Mouse (Mus musculus) ovary, postnatal 10 days (tissue): ENCODE data around the gene Usp39.

Experiments used
- DNase-seq: peaks from one replicate; pipeline ENCODE4 v3.0.0; 2022; ENCODE audit warnings: low spot score

Usp39 gene

DNA sequence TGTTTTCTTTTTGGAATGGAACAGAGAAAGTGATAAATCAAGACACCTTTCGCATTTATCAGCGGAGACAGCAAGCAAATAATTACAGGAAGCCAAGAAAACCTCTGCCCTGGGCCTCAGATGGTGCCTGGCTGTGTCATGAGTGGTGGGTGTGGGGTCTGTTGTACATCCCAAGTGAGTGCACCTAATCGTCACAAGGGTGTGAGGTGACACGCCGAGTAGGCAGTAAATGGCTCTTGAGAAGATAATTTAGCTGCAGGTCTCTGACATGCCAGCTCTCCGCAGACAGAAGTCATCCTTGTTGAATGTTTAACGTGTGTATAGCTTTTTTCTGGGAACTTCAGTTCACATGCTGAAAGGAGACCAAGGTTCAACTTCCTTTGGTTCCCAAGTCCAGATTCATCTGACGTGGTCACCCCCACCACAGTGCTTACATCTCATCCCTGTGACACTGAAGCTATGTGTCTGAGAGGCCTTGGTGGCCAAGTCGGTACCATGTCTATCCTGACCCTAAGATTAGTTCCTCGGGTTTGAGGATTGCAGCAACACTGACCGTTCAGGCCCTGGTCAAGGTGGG lies 42.5 kb downstream of the Usp39 start:
- DNase-seq = no peak

DNA sequence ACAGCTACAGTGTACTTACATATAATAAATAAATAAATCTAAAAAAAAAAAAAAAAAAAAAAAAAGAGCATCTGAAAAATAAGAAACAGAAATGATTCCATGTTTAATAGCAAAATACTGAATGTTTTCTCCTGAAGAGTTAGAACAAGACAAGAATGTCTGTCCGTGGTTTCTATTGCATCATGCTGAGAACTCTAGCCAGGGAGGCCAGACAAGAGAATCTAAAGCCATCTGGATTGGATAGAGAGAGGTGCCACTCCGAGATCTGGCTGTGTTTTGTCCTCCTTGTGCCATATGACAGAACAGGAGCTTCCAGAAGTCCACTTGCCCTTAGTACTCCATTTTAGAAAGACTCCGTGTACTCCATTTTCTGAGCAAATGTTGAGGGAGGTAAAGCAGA lies 47.2 kb downstream of the Usp39 start:
- no peak for DNase-seq

DNA sequence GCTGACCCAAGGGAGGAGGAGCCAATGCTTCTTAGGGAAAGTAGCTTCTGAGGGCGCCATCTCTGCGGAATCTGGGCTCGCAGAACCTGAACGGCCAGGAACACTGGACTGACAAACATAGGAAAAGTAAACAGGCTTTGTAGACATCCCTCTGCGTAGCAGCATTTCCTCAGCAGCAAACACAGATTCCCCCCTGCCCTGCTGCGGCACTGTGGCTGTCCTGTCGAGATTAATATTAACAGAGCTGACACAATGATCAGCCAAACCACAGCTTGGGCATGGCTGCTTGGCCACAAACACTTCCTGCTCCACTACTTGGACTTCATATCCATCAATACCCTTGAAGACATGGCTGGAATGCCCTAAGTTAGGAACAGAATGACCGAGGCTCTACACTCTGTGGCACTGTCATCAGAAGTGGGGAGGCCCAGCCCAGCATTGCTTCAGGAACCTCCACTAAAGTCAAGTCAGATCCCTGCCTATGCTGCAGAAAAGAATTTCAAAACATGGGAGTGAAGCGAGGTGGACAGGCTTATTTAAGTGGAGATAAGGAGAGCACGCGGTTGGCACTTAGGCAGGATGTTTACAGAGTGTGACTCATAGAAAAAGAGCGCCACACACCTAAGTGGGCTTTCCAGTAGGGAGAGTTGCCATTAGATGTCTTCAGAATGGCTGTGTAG lies 51.9 kb downstream of the Usp39 start:
- no peak for DNase-seq

DNA sequence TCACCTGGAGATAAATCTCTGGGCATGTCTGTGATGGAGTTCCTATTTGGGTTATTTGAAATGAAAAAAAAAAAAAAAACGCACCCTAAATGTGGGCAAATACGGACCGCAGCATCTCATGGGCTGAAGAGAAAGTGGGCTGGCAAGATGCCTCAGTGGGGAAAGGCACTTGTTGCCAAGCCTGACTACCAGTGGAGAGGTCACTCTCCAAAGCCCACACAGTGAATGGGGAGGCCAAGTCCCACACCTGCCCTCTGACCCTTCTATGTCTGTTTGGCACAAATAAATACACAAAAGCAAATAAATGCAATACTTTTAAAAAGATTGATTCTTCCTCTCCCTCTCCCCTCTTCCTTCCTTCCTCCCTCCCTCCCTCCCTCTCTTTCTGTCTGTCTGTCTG lies 55.5 kb downstream of the Usp39 start:
- no peak for DNase-seq

DNA sequence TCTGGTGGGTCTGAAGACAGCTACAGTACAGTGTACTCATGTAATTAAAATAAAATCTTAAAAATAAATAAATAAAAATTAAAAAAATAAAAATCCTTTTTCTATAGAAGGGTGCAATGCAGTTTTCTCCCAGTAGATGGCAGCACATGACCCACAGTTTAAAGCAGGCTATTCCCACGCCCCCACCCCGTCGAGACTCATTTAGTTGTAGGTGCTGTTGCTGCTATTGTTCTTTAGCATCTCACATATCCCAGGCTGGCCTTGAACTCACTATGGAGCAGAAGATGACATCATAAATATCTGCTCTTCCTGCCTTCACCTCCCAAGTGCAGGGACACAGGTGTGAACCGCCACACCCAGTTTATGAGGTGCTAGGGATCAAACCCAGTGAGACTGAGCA lies 61.1 kb downstream of the Usp39 start:
- DNase-seq = no peak

DNA sequence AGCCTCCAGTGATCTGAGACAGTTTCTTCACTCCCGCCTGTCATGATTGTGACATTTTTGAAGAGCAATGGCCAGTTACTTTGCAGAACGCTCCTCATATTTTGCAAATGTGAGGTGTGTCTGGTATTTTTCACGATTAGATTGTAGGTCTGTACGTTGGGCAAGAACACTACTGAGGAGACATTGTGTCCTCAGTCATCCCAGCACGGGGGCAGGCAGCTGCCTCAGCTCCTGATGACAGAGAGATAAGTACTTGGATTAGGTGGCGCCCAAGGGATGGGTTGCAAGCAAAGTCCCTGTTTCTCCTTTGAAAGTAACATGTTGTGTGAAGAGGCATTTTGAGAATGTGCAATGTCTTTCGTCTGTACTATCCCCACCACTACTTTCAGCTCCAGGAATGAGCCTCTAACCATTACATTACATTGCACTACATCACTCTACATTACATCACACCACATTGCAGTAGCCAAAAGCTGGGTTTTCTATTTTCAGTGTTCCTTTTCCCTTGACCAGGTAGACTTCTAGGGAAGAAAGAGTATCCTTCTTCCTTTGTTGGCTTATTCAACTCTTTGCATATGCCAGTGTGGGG lies 64.5 kb downstream of the Usp39 start:
- no peak for DNase-seq

DNA sequence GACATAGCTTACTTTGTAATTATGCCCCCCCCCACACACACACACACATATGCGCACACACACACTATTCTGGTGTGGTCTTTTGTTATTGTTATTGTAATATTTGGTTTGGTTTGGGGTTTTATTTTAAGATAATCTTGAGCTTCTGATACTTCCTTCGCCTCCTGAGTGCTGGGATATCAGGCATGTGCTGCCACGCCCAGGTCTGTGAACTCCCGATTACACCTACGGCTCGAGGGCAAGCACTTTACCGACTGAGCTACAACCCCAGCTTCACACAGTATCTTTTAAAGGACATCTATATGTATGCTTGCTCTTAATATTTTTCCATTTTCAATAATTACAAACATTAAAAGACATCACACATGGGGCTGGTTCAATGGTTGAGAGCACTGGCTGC lies 65.5 kb downstream of the Usp39 start:
- no peak for DNase-seq

DNA sequence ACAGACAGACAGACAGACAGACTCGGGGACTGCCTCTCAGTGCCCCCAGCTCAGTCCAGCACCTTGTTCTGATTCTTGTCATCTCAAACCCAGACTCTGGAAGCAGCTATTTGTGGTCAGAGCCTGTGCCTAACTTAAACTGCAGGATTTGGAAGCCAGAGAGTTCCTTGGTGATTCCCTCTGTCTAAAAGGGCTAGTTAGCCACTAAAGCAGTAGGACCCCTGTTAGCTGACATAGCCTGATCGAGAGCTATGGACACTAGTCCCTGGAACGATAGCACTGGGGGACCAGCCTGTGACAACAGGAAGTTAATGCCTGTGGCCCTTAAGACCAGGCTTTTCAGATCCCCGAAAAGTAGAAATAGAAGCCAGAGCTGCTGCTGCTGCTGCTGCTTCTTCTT lies 66.1 kb downstream of the Usp39 start:
- no peak for DNase-seq

DNA sequence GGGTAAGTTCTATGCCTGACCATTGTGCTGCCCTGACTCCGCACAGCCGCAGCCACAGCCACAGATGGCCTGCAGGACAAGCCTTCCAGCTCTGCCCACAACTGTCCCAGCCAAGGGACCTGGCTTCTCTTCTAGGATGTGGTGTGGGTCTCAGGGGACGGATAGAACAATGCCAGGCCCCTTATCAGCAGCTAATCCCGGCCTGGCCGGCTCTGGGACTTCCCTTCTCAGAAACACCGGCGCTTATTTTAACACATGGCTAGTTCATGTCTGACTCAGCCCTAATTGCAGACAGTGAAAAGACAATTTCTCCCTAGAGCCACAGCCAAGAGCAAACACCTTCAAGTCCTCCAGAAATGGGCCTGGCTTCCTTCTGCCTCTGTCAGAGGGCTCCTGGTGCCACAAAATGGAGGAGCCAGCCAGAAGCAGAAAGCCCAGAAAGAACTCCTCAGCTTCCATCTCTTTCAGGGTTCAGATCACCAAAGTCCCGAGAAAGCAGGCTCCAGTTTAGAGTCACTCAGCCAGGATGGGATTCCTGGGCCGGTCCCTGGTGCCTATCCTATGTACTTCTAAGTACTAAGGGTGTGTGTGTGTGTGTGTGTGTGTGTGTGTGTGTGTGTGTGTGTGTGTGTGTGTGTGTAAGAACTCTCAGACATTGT lies 67.3 kb downstream of the Usp39 start:
- DNase-seq = no peak

DNA sequence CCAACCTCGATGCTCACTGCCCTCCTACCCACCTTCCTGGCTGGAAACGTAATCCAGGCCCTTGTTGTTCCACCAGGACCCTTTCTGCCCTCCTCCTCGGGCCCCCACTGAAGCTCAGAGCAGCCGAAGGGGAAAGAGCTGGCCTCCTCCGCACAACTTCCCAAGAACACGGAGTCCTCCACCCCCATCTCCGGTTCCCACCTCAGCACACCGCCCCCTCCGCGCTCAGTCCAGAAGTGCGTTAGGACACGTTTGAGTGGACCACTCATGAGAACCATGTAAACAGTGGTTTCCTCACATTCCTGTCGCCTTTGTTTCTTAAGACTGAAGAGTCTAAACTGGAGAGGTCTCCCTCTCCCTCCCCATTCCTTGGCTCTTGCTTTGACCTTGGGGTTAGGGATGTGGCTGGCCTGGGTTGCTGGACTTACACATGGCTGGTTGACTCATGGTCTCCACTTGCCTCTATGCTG lies 68.0 kb downstream of the Usp39 start:
- no peak for DNase-seq

DNA sequence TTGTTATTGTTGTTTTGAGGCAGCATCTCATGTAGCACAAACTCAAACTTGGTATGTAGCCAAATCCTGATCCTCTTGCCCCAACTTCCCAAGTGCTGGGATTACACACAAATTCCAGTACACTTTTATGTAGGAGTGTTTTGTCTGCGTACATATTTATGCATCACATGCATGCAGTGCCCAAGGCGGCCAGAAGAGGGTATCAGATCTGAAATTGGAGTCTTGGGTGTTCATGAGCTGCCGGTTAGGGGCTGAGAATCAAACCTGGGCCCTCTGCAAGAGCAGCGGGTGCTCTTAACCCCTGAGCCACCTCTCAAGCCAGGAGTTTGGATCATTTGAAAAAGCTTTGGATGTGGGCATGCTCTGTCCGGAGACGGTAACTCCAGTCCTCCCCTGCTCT lies 68.8 kb downstream of the Usp39 start:
- no peak for DNase-seq

DNA sequence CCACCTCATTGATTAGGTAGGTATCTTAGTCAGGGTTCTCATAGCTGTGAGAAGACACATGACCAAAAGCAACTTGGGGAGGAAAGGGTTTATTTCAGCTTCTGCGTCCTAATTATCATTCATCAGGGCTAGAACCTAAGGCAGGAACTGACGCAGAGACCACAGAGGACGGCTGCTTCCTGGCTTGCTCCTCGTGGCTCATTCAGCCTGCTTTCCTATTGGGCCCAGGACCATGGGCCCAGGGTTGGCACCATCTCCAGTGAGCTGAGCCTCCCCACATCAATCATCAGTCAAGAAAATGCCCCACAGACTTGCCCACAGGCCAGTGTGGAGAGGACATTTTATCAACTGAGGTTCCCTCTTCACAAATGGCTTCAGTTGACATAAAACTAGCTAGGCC lies 69.5 kb downstream of the Usp39 start:
- DNase-seq = no peak

DNA sequence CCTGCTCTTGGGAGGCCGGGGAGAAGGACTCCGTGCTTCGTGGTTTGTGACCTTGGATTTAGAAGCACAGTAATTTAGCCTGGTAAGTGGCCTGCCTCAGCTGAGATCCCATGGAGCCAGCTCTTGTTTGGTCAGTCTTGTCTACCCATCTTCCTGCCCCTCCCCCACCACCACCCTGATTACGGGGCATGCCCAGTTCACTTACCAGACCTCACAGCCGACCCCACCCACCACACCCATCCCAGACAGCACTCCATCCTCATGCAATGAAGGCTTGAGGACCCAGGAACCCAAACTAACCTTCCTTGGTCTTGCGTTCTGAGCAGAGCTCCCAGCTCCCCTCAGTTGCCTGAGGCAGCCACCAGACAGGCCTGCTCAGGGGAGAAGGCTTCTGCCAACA lies 71.8 kb downstream of the Usp39 start:
- no peak for DNase-seq

DNA sequence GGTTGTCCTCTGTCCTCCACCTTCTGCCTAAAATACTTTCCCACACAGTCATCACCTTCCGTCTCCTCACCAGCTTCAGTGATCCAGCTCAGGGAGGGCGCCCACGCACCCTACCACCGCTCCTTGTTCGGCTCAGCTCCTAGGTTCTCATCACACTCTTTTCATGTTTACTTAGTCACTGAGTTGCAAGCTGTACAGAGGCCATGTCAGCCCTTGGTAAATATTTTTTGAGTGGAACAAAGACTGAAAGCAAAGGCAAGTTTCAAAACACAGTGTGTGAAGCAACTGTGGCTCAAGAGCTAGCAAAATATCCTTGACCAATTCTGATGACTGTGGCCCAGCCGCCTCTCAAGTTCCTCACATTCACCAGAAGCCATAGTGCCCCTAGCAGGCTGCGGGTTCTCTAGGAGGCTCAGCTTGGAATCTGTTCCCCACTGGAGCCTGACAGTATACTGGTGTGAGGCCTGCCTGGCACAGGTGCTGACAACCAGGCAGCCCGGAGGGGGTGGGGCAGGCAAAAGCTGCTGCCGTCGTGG lies 72.8 kb downstream of the Usp39 start:
- DNase-seq = no peak

DNA sequence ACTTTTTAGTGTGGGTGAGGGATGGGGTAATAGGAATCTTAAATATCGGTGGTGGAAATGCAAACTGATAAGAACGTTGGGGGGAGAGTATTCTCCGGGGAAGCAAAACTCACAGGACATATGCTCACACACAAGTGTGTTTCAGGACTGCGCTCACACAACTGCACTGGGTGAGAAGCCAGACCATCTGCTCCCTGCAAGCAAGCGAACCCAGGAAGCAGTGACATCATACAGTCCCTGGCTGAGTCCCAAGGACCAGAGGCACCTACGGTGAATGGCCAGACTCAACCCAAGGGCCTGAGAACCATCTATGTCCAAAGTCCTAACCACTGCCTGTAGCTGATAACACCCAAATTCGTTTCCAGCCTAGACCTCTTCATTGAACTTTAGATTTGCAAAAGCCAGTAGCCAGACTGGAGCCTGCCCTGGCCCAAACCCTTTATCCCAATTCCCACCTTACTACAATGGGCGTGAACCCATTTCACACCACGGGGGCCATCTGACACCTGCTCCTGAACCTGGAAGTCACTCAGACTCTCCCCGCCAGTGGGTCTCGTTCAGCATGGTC lies 73.9 kb downstream of the Usp39 start:
- no peak for DNase-seq

DNA sequence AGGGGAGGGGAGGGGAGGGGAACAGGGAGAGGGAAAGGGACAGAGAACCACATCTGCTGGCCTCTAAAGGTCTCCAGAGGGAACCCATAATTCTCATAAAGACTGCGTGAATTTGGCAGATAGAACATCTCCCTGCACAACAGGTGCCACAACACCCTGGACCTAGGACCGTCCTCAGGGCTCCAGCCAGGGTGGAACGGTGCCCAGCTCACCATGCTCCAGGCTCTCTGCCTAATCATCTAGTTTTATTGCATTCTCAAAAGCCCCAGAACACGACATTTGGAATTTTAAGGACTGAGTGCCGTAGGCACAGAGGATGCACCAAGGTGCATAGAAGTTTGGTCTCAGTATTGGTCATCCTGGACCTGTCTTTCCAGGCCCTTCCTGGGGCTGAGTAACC lies 74.7 kb downstream of the Usp39 start:
- no peak for DNase-seq
